Mouse (Mus musculus) c-Kit-negative CD71-positive TER-119-positive erythroid progenitor cells, embryonic 14.5 days (primary cell): ENCODE measurements around the gene Peg3.

Source experiments
- DNase-seq: peaks from one replicate; pipeline ENCODE4 v3.0.0-alpha.2; 2013; ENCODE audit warnings: low read depth, low spot score

The Peg3 gene

DNA sequence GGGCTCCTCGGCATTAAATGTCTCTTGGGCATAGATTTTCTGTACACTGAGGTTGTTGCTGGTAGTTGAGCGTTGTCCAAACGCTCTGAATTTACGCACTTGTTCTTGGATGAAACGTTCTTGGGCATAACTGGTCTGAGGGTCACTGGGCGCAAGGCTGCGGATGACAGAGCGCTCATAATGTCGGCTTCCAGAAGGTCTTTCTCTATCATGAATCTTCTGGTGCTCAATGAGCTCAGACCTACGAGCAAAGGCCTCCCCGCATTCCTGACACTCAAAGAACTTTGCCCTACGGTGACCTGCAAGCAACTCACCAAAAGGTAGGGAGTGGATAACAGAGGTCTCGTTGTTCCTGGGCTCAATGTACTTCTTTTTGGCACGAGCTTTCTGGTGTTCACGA, 20.8 kb downstream of the Peg3 start:
- DNase-seq, result no peak

DNA sequence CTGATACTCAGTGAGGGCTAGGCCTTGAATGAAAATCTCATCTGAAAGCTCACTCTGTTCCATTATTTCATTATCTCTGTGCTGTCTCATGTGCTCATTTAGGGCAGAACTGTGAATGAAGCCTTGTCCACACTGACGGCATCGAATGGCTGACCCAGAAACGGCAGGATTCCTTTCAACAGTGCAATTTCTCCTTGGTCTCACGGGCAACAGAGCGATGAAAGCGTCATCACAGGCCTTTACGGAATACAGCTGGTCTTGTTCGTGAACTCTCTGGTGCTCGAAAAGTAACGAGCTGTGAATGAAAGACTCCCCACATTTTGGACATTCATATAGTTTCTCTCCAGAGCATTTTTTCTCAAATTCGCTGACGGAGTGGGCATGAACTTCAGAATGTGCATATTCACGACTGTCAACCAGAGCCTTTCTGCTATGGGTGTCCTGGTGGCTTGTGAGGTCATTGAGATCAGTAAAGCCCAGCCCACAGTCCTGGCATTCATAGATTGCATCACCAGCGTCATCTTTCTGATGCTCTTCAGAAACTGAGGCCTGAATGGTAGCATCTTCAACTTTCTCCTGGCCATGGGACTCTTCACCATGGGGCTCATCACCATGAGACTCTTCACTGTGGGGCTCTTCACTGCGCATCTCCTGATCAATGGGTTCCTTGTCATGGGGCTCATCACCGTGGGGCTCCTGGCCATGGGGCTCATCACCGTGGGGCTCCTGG, 21.6 kb downstream of the Peg3 start:
- no peak for DNase-seq

DNA sequence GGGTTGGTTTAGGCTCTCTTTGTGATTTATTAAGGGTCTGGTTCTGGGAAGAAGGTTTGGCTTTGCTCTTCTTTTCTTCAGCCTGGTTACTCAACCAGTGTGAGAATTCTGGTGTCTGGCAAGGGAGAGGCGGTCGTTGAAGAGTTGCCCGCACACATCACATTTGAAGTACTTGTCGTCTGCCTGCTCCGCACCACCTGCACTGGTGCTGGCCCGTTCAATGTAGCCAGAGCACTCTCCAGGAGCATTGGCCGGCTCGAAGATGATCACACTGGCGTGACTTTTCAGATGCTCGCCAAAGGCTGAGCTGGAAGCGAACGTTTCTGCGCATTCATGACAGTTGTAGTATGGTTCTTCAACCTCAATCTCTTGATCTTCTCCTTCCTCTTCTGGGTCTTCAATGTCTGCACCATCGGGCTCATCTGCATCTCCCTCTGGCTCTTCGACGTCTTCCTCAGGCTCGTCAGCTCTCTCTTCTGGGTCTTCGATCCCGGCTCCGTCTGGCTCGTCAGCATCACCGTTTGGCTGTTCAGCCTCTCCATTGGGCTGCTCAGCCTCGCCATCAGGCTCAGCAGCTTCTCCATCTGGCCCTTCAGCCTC, 22.7 kb downstream of the Peg3 start:
- no peak for DNase-seq

DNA sequence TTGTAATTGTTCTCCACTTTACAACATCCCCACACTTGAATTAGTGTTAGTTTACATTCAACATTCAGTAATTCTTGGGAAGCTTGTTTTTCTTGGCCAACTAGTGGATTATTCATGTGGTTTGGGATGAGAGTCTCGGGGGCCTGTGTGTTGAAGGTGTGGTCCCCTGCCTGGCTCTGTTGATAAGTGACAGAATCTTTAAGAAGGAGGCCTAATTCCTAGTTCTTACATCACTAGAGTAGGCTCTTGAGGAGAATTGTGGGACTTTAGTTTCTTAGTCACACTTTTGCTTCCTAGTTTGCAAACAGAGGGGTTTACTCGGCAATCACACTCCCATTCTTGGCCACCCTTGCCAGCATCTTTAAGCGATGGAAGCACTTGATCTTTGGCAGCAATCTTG, 31.0 kb downstream of the Peg3 start:
- no peak for DNase-seq

DNA sequence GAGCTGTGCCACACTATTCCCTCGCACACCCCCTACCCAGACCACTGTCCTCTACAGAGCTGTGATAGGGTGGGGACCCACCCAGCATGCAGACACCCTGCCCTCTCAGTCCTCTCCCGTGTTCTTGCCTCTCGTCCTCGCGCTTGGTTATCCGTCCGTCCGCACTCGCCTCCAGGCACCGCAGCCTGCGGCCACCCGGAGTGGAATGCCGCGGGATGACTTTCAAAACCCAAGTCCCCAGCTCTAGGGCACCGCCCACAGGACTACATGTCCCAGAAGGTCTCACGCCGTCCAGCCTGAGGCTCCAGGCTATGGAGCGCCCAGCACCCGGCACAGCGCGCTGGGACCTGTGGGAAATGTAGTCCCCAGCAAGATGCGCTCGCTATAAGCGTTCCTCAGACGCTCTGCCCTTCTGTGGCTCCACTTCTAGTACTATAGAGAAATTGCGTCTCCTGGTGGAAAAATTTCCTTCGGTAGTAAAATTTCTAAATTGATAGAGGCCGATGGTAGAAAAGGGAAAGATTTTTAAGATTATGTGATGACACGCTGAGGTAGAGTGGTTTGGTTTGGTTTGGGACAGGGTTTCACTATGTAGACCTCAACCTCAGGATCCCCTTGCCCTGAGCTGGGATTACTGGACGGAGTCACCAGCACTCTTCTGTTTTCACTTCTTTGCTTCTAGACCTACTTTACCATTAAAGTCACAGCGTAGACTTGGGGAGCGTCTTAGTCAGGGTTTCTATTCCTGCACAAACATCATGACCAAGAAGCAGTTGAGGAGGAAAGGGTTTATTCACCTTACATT, 33.8 kb downstream of the Peg3 start, which contains the start of gene Zim1:
Gene Zim1 (minus strand): TSS at position 210 of the 805 bp plus-strand sequence.
- DNase-seq, result no peak

DNA sequence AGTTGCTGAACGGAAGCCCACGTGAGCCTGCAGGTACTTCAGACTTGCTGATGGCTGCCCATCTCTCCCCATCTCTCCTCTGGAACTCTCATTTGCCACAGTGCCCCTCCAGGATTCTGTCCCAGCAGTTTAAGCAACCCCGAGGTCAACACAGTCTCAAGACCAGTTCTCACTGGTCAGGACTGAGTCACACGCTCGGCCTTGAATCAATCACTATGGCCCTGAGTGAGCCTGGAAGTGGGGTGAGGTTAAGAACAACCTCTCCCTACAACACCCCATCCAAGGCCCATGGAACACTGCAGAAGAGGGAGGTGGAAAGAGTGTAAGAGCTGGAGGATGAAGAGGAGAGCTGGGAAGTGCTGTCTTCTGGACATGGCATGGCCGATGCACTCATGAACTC, 44.7 kb downstream of the Peg3 start:
- no peak for DNase-seq

DNA sequence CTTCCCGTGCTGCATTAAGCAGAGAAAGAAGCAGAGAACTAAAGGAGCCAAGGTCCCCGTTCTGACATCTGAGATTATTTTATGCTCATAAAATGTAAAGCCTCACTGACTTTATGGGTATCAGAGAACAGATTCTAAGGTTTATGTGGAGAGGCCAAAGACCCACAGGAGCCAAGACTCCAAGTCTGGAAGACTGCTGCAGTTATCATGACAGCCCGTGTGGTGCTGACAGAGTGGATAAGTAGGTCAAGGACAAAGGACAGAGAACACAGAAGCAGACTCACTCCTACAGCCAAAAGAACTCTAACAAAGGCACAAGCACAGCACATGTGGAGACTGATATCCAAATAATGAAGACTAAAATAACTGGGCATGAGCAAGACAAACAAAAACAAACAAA, 63.5 kb downstream of the Peg3 start:
- no peak for DNase-seq

DNA sequence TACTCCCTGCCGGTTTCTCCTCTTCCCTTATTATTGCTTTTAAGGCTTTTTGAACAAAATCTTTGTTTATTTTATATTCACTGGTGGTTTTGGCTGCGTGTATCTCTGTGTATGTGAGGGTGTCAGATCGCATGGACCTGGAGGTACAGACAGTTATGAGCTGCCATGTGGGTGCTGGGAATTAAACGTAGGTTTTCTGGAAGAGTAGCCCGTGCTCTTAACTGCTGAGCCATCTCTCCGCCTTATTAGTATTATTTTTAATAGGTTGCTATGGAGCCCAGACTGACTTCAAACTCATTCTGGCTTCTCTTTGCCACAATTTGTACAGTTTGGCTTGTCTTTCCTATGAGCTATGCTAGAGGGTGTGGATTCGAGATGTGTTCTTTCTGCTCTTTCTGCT, 66.8 kb downstream of the Peg3 start:
- DNase-seq, result no peak

DNA sequence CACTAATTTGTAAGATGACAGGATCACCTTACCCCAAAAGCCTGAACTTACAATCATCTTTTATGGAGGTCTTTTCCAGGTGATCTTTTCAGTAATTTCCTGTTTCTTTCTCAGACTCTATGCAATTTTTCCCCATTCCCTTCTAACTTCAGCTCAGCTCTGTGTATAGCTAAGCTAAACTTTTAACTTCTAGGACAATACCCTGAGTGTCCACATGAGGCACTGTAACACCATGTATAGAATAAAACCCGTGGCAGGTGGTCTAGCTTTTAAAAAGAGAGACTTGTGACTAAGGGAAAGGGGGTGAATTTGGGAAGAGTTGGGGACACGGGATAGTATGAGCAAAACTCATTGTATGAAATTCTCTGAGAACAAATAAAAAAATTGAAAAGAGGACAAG, 70.6 kb downstream of the Peg3 start:
- no peak for DNase-seq

DNA sequence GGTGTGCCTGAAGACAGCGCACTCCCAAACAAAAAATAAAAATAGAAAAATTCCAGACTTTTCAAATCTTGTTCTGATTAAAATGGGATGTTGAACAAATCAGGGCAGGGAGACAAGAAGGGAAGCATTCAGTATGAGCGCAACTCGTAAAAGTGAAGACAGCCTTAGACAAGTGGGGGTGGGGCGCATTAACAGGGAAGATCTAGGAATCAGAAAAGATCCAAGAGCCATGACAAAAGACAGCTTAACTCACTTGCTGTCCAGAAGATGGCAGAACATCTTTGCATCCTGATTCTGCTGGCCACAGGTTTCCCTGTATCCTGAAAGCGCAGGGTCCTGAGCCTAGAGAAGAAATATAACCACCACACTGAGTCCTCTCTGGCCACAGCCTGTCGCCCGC, 71.6 kb downstream of the Peg3 start:
- DNase-seq, result no peak
